Mouse (Mus musculus) neural tube, embryonic 14.5 days (tissue): ENCODE results near the gene Slc35c1. TPM values are rescaled to one million over a fixed set of nuclear protein-coding genes. Genes with fewer than 3 reads are reported as not detected.

Source experiments
- ATAC-seq: fragments of 200-750 bp; cut with Nextera tagmentation; 2 replicates; pipeline ENCODE4 v1.8.0; 2017; ENCODE audit warnings: low read depth, mild to moderate bottlenecking, moderate TSS enrichment, moderate library complexity
- H3K27ac ChIP-seq: fragments of 300-500 bp; sonication (generic); 2 replicates; pipeline ENCODE4 v1.5.1; 2014; ENCODE audit warnings: low read depth, mild to moderate bottlenecking, control low read depth, low read length, moderate library complexity, mixed read lengths
- H3K27me3 ChIP-seq: fragments of 300-500 bp; sonication (generic); 2 replicates; pipeline ENCODE4 v1.6.1; 2014; ENCODE audit warnings: low read length; ENCODE audit not compliant: control insufficient read depth, insufficient read depth
- H3K36me3 ChIP-seq: fragments of 300-500 bp; sonication (generic); 2 replicates; pipeline ENCODE4 v1.6.1; 2014; ENCODE audit warnings: low read length, mixed read lengths; ENCODE audit not compliant: control insufficient read depth, insufficient read depth
- H3K4me1 ChIP-seq: fragments of 300-500 bp; sonication (generic); 2 replicates; pipeline ENCODE4 v1.6.1; 2014; ENCODE audit warnings: low read length; ENCODE audit not compliant: control insufficient read depth, insufficient read depth
- H3K4me2 ChIP-seq: fragments of 300-500 bp; sonication (generic); 2 replicates; pipeline ENCODE4 v1.6.1; 2014; ENCODE audit warnings: mild to moderate bottlenecking, low read depth, low read length, control low read depth
- H3K4me3 ChIP-seq: fragments of 300-500 bp; sonication (generic); 2 replicates; pipeline ENCODE4 v1.5.1; 2014; ENCODE audit warnings: low read depth, low read length, control low read depth, mixed read lengths
- H3K9ac ChIP-seq: fragments of 300-500 bp; sonication (generic); replicated peaks from 2 replicates; pipeline ENCODE4 v1.6.1; 2014; ENCODE audit warnings: low read depth, mild to moderate bottlenecking, control low read depth, low read length, mixed read lengths
- H3K9me3 ChIP-seq: fragments of 300-500 bp; sonication (generic); 2 replicates; pipeline ENCODE4 v1.6.1; 2016; ENCODE audit warnings: low read length; ENCODE audit not compliant: control insufficient read depth
- WGBS: fragments of 180-500 bp; shearing (Covaris S2); extraction: QIAGEN DNeasy Blood & Tissue Kit; methylation state at CpG from one replicate; pipeline ENCODE4 v1.1.7; 2014; 5-methylcytosine and 5-hydroxymethylcytosine counted together
- polyA plus RNA-seq: library from polyadenylated mRNA; unstranded; fragments of >200 nt; fragmentation: Nextera tagmentation; extraction: Ambion mirVana; gene quantifications from 2 replicates; pipeline ENCODE4 v1.2.1, GENCODE M21; 2014

Gene Slc35c1
- 15.5 and 16.4 TPM in 2 replicates for polyA plus RNA-seq

- Histone ChIP-seq H3K4me2 (peak within 1 kb of the TSS; percentile 94), H3K9ac (peak within 1 kb of the TSS; percentile 68), H3K36me3 (no peaks in the 10 kb centered on the region), H3K9me3 (no peaks in the 10 kb centered on the region), H3K27ac (peak within 1 kb of the TSS; percentile 55), H3K4me1 (peaks cover 28% of the 10 kb centered on the region), H3K4me3 (peak within 1 kb of the TSS; percentile 74), H3K27me3 (no peaks in the 10 kb centered on the region)
- ATAC-seq = peak; percentile 16; the same call in 1 of the 2 replicates
- WGBS = 2% methylated on average over 34 of the region's 34 CpGs
Observed at GRCm38 (mm10) chr2:92459921-92460707, at the start of gene Slc35c1. Slc35c1 (minus strand) TSS chr2:92460538.

GRCm38 (mm10) chr2:92505291-92505690, 45.0 kb upstream of the Slc35c1 start:
- no peak overlapping the region for H3K4me3 ChIP-seq
- no peaks in the 10 kb centered on the region for H3K9me3 ChIP-seq
- no peak overlapping the region for H3K9ac ChIP-seq
- no peaks in the 10 kb centered on the region for H3K4me1 ChIP-seq
- WGBS = 95% methylated on average over 7 of the region's 7 CpGs
- no peak overlapping the region for H3K27ac ChIP-seq
- H3K27me3 ChIP-seq = no peaks in the 10 kb centered on the region
- no peaks in the 10 kb centered on the region for H3K36me3 ChIP-seq
- ATAC-seq = no peak
- no peak overlapping the region for H3K4me2 ChIP-seq

- WGBS = 90% methylated on average over 3 of the region's 3 CpGs
Observed at GRCm38 (mm10) chr2:92503421-92503820, 43.1 kb upstream of the Slc35c1 start.

GRCm38 (mm10) chr2:92499701-92500322, 39.5 kb upstream of the Slc35c1 start:
- H3K4me2 ChIP-seq = no peak overlapping the region
- peak; percentile 90 for ATAC-seq
- 39% methylated on average over 3 of the region's 3 CpGs for WGBS
- H3K27ac ChIP-seq = no peak overlapping the region
- peaks cover 12% of the 10 kb centered on the region for H3K4me1 ChIP-seq
- no peaks in the 10 kb centered on the region for H3K9me3 ChIP-seq
- H3K9ac ChIP-seq = no peak overlapping the region
- no peaks in the 10 kb centered on the region for H3K36me3 ChIP-seq
- no peaks in the 10 kb centered on the region for H3K27me3 ChIP-seq
- H3K4me3 ChIP-seq = no peak overlapping the region

More at GRCm38 (mm10) chr2:92503421-92503820, 43.1 kb upstream of the Slc35c1 start:
- Histone ChIP-seq H3K4me1 (peaks cover 8% of the 10 kb centered on the region), H3K4me3 (no peak overlapping the region), H3K36me3 (no peaks in the 10 kb centered on the region), H3K9ac (no peak overlapping the region), H3K27me3 (no peaks in the 10 kb centered on the region), H3K4me2 (no peak overlapping the region), H3K27ac (no peak overlapping the region), H3K9me3 (no peaks in the 10 kb centered on the region)
- no peak for ATAC-seq

GRCm38 (mm10) chr2:92497112-92497511, 36.8 kb upstream of the Slc35c1 start:
- no peak for ATAC-seq
- Histone ChIP-seq H3K36me3 (no peaks in the 10 kb centered on the region), H3K27ac (no peak overlapping the region), H3K4me1 (peaks cover 24% of the 10 kb centered on the region), H3K4me3 (no peak overlapping the region), H3K9ac (no peak overlapping the region), H3K27me3 (no peaks in the 10 kb centered on the region), H3K4me2 (no peak overlapping the region), H3K9me3 (no peaks in the 10 kb centered on the region)
- WGBS = 73% methylated on average over 5 of the region's 5 CpGs

- Histone ChIP-seq H3K36me3 (no peaks in the 10 kb centered on the region), H3K9me3 (no peaks in the 10 kb centered on the region), H3K4me3 (no peak overlapping the region), H3K27me3 (no peaks in the 10 kb centered on the region), H3K4me2 (no peak overlapping the region), H3K4me1 (peaks cover 24% of the 10 kb centered on the region), H3K27ac (no peak overlapping the region), H3K9ac (no peak overlapping the region)
- no peak for ATAC-seq
- 47% methylated on average over 10 of the region's 10 CpGs for WGBS
Observed at GRCm38 (mm10) chr2:92496681-92497080, 36.3 kb upstream of the Slc35c1 start.

GRCm38 (mm10) chr2:92494956-92495355, 34.6 kb upstream of the Slc35c1 start:
- WGBS = 91% methylated on average over 3 of the region's 3 CpGs
- no peaks in the 10 kb centered on the region for H3K36me3 ChIP-seq
- no peak overlapping the region for H3K9ac ChIP-seq
- H3K27ac ChIP-seq = no peak overlapping the region
- no peak for ATAC-seq
- no peaks in the 10 kb centered on the region for H3K9me3 ChIP-seq
- no peak overlapping the region for H3K4me2 ChIP-seq
- H3K4me1 ChIP-seq = peaks cover 21% of the 10 kb centered on the region
- no peak overlapping the region for H3K4me3 ChIP-seq
- H3K27me3 ChIP-seq = no peaks in the 10 kb centered on the region

GRCm38 (mm10) chr2:92494423-92494822, 34.1 kb upstream of the Slc35c1 start:
- no peak overlapping the region for H3K9ac ChIP-seq
- ATAC-seq = no peak

More at GRCm38 (mm10) chr2:92494423-92494822, 34.1 kb upstream of the Slc35c1 start:
- Histone ChIP-seq H3K27ac (0 out of 2 replicates have a peak overlapping the region, but pooled peaks have one; percentile 10), H3K4me1 (peaks cover 18% of the 10 kb centered on the region), H3K27me3 (no peaks in the 10 kb centered on the region), H3K36me3 (no peaks in the 10 kb centered on the region), H3K9me3 (no peaks in the 10 kb centered on the region), H3K4me2 (no peak overlapping the region), H3K4me3 (no peak overlapping the region)
- WGBS = 52% methylated on average over 8 of the region's 8 CpGs
